Mouse (Mus musculus) midbrain, embryonic 10.5 days (tissue): ENCODE measurements around the gene Exosc6. TPM values are rescaled to one million over a fixed set of nuclear protein-coding genes. Genes with fewer than 3 reads are reported as not detected.
"Not testable (repeated sequence)": the region's sequence is repeated elsewhere in the genome, so short reads cannot be mapped to it uniquely, and the experiment has no call there.

ENCODE experiments used
- DNase-seq: peaks from one replicate; pipeline ENCODE4 v3.0.0-alpha.2; 2017; ENCODE audit warnings: low spot score
- H3K27ac ChIP-seq: fragments of 300-500 bp; sonication (generic); replicated peaks from 2 replicates; pipeline ENCODE4 v1.5.1; 2016; ENCODE audit warnings: mild to moderate bottlenecking
- H3K27me3 ChIP-seq: fragments of 300-500 bp; sonication (generic); 2 replicates; pipeline ENCODE4 v1.6.1; 2016; ENCODE audit warnings: low read depth, mild to moderate bottlenecking; ENCODE audit not compliant: poor library complexity, severe bottlenecking
- H3K36me3 ChIP-seq: fragments of 300-500 bp; sonication (generic); 2 replicates; pipeline ENCODE4 v1.6.1; 2016; ENCODE audit warnings: mild to moderate bottlenecking, moderate library complexity
- H3K4me1 ChIP-seq: fragments of 300-500 bp; sonication (generic); 2 replicates; pipeline ENCODE4 v1.6.1; 2016
- H3K4me3 ChIP-seq: fragments of 300-500 bp; sonication (generic); 2 replicates; pipeline ENCODE4 v1.5.1; 2016; ENCODE audit warnings: mild to moderate bottlenecking, moderate library complexity
- H3K9me3 ChIP-seq: fragments of 300-500 bp; sonication (generic); replicated peaks from 2 replicates; pipeline ENCODE4 v1.6.1; 2016; ENCODE audit warnings: mild to moderate bottlenecking
- WGBS: fragments of 180-500 bp; shearing (Covaris S2); methylation state at CpG from one replicate; pipeline ENCODE4 v1.1.7; 2016; 5-methylcytosine and 5-hydroxymethylcytosine counted together
- polyA plus RNA-seq: library from polyadenylated mRNA; unstranded; fragments of >200 nt; fragmentation: Nextera tagmentation; extraction: Ambion mirVana; gene quantifications from 2 replicates; pipeline ENCODE4 v1.2.1, GENCODE M21; 2016

The Exosc6 gene
- 6.1 and 14.4 TPM in 2 replicates for polyA plus RNA-seq

GRCm38 (mm10) chr8:111056158-111056663 lies at the start of gene Exosc6:
TSS of gene Exosc6 (plus strand) at chr8:111056339.
- WGBS: under 1% methylated on average over 68 of the region's 68 CpGs
- peak; percentile 90 for DNase-seq
- 0 out of 2 replicates have a peak, but pooled peaks cover 2% of the 10 kb centered on the region for H3K9me3 ChIP-seq
- peak within 1 kb of the TSS; percentile 99 for H3K4me3 ChIP-seq
- H3K27me3 ChIP-seq: no peaks in the 10 kb centered on the region
- peaks cover 24% of the 10 kb centered on the region for H3K4me1 ChIP-seq
- H3K36me3 ChIP-seq: peaks cover 68% of the 10 kb centered on the region
- peak within 1 kb of the TSS; percentile 94 for H3K27ac ChIP-seq

GRCm38 (mm10) chr8:111010230-111010991 lies 45.7 kb upstream of the Exosc6 start:
- not testable (repeated sequence) for H3K4me3 ChIP-seq, H3K9me3 ChIP-seq, H3K27me3 ChIP-seq, H3K27ac ChIP-seq, H3K4me1 ChIP-seq, DNase-seq
- WGBS: 84% methylated on average over 9 of the region's 10 CpGs
- peaks cover 78% of the 10 kb centered on the region for H3K36me3 ChIP-seq

- not testable (repeated sequence) for H3K4me3 ChIP-seq, H3K9me3 ChIP-seq, H3K36me3 ChIP-seq, DNase-seq, H3K27ac ChIP-seq, H3K27me3 ChIP-seq
- H3K4me1 ChIP-seq: peaks cover 15% of the 10 kb centered on the region
- WGBS: 91% methylated on average over 2 of the region's 2 CpGs
Measured at GRCm38 (mm10) chr8:111026609-111027008, 29.5 kb upstream of the Exosc6 start.

- under 1% methylated on average over 31 of the region's 31 CpGs for WGBS
- DNase-seq: peak; percentile 80
- H3K4me3 ChIP-seq: peak overlapping the region; percentile 90
- H3K9me3 ChIP-seq: no peaks in the 10 kb centered on the region
- H3K27ac ChIP-seq: peak overlapping the region; percentile 87
- H3K4me1 ChIP-seq: peaks cover 15% of the 10 kb centered on the region
- no peaks in the 10 kb centered on the region for H3K36me3 ChIP-seq
- H3K27me3 ChIP-seq: peaks cover 15% of the 10 kb centered on the region
Measured at GRCm38 (mm10) chr8:111027391-111027937, 28.7 kb upstream of the Exosc6 start.

DNA sequence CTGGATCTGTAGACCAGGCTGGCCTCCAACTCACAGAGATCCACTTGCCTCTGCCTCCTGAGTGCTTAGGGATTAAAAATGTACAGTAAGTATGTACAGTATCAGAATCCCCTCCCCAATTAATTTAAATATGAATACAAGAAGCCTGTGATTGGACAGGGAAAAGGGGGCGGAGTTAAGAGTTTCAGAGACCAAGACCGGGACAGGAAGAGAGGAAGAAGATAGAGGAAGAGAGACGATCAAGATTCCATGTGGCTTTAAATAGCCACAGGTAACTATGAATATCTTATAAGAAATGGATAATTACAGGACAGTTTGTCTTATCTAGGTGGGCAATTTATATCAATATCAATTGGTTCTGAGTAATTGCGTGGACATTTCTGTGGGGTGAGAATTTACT lies 26.6 kb upstream of the Exosc6 start:
- no peak for DNase-seq
- Histone ChIP-seq H3K4me1 (peaks cover 19% of the 10 kb centered on the region), H3K36me3 (no peaks in the 10 kb centered on the region), H3K27me3 (peaks cover 15% of the 10 kb centered on the region), H3K27ac (no peak overlapping the region), H3K4me3 (no peak overlapping the region), H3K9me3 (no peaks in the 10 kb centered on the region)
- WGBS: 61% methylated on average over 4 of the region's 4 CpGs

DNA sequence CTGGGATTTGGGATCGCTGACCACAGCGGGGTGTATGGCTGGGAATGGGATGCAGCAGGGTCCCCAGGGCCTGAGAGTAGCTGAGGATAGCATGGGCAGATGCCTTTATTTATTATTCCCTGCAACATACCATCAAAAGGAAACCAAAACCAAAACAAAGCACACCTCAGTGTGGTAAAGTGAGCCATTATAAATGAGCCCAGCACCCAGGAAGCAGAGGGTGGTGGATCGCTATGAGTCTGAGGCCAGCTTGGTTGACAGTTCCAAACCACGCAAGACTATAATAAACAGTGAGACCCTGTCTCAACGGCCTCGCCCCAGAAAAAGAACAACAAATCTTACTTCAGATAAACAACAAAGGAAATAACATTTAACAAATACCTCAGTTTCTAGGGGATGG lies 26.1 kb upstream of the Exosc6 start:
- H3K4me1 ChIP-seq: peaks cover 23% of the 10 kb centered on the region

GRCm38 (mm10) chr8:111031572-111031971 lies 24.6 kb upstream of the Exosc6 start, which contains the start of gene Ddx19b:
TSS of gene Ddx19b (minus strand) at chr8:111031751.
- 95% methylated on average over 19 of the region's 19 CpGs for WGBS
- H3K9me3 ChIP-seq: no peaks in the 10 kb centered on the region
- peaks cover 38% of the 10 kb centered on the region for H3K4me1 ChIP-seq
- peaks cover 14% of the 10 kb centered on the region for H3K36me3 ChIP-seq
- no peak within 1 kb of the TSS for H3K4me3 ChIP-seq
- no peak within 1 kb of the TSS for H3K27ac ChIP-seq
- no peak for DNase-seq
- peaks cover 15% of the 10 kb centered on the region for H3K27me3 ChIP-seq

More for the DNA sequence above, 26.1 kb upstream of the Exosc6 start:
- no peak overlapping the region for H3K27ac ChIP-seq
- H3K4me3 ChIP-seq: no peak overlapping the region
- H3K36me3 ChIP-seq: no peaks in the 10 kb centered on the region
- WGBS: 84% methylated on average over 6 of the region's 6 CpGs
- peaks cover 15% of the 10 kb centered on the region for H3K27me3 ChIP-seq
- no peak for DNase-seq
- H3K9me3 ChIP-seq: no peaks in the 10 kb centered on the region

GRCm38 (mm10) chr8:111032916-111033315 lies 23.2 kb upstream of the Exosc6 start, which contains the start of gene Aars:
TSS of gene Aars (plus strand) at chr8:111033144.
- Histone ChIP-seq H3K36me3 (peaks cover 27% of the 10 kb centered on the region), H3K9me3 (no peaks in the 10 kb centered on the region), H3K4me3 (peak within 1 kb of the TSS; percentile 72), H3K27me3 (peaks cover 15% of the 10 kb centered on the region), H3K27ac (peak within 1 kb of the TSS; percentile 96), H3K4me1 (peaks cover 28% of the 10 kb centered on the region)
- WGBS: 95% methylated on average over 7 of the region's 7 CpGs
- no peak for DNase-seq

GRCm38 (mm10) chr8:111033482-111034215 lies 22.5 kb upstream of the Exosc6 start:
- H3K9me3 ChIP-seq: no peaks in the 10 kb centered on the region
- WGBS: 5% methylated on average over 37 of the region's 37 CpGs

DNA sequence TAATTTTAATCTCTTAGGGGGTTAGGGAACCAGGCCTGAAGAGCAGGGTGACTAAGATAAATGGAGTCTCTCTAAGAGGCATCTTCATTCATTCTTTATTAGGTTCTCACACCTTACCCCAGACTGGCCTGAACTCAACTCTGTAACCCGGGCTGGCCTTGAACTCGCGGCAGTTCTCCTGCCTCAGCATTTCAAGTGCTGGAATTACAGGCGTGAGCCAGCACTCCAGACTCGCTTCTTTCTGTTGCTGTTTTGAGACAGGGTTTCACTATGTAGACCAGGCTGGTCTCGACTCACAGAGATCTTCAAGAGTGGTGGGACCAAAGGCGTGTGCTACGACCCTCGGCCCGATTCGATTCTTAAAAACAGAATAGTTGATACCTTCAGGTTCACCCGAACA lies 21.9 kb upstream of the Exosc6 start:
- 25% methylated on average over 12 of the region's 12 CpGs for WGBS
- H3K36me3 ChIP-seq: peaks cover 41% of the 10 kb centered on the region
- peaks cover 23% of the 10 kb centered on the region for H3K4me1 ChIP-seq
- peaks cover 15% of the 10 kb centered on the region for H3K27me3 ChIP-seq
- peak overlapping the region; percentile 72 for H3K4me3 ChIP-seq
- no peaks in the 10 kb centered on the region for H3K9me3 ChIP-seq
- peak overlapping the region; percentile 96 for H3K27ac ChIP-seq
- no peak for DNase-seq

More at GRCm38 (mm10) chr8:111033482-111034215, 22.5 kb upstream of the Exosc6 start:
- H3K36me3 ChIP-seq: peaks cover 34% of the 10 kb centered on the region
- peaks cover 23% of the 10 kb centered on the region for H3K4me1 ChIP-seq
- H3K27ac ChIP-seq: peak overlapping the region; percentile 96
- H3K27me3 ChIP-seq: peaks cover 15% of the 10 kb centered on the region
- DNase-seq: peak; percentile 97
- peak overlapping the region; percentile 72 for H3K4me3 ChIP-seq

GRCm38 (mm10) chr8:111036591-111036990 lies 19.5 kb upstream of the Exosc6 start:
- peaks cover 23% of the 10 kb centered on the region for H3K4me1 ChIP-seq
- H3K36me3 ChIP-seq: peaks cover 64% of the 10 kb centered on the region
- DNase-seq: no peak
- H3K27ac ChIP-seq: no peak overlapping the region
- H3K4me3 ChIP-seq: no peak overlapping the region
- peaks cover 8% of the 10 kb centered on the region for H3K27me3 ChIP-seq
- no peaks in the 10 kb centered on the region for H3K9me3 ChIP-seq
- WGBS: 95% methylated on average over 15 of the region's 15 CpGs

GRCm38 (mm10) chr8:111042546-111042945 lies 13.6 kb upstream of the Exosc6 start:
- Histone ChIP-seq H3K27me3 (no peaks in the 10 kb centered on the region), H3K27ac (no peak overlapping the region), H3K9me3 (no peaks in the 10 kb centered on the region), H3K4me1 (no peaks in the 10 kb centered on the region), H3K36me3 (peaks cover 100% of the 10 kb centered on the region), H3K4me3 (no peak overlapping the region)
- DNase-seq: no peak
- WGBS: 96% methylated on average over 19 of the region's 19 CpGs
